Mouse (Mus musculus): ENCODE results near the gene Tmem132c.

Tmem132c gene

DNA sequence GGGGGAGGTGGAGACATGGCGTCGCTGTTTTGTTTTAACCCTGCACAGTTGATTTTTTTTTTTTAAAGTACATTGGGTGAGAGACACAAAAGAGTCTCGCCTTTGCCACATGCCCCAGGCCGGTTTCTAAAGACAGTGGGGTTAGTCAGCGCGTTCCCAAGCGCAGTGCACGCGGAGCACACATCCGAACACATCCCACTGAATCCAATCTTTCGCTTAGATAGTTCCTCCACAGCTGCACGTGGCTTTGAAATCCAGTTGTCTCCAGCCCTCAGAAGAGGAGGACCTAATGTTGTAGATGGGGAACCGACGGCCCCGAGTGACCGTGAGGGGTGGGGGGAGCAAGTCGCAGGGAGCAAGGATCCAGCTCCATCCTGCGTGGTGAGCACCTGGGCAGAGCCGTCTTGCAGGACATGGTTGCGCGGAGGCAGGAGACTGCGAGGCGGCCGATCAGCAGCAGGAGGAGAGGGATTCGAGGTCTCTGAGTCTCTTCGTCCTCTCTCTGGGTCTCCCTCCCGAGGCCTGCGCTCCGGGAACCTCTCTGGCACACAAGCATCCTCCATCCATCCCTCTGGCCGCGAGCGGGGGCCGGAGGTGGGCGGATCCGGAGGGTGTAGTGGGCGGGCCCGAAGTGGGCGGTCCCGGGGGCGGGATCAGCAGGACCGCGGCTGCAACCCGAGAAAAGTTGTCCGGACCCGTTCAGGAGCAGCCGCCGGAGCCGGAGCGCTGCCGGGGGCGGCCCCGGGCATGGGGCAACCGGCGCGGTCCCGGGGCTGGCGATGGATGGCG is at the start of gene Tmem132c:
TSS of gene Tmem132c (plus strand) at position 673 of the 789 bp plus-strand sequence.
- in situ Hi-C loops (cut with MboI, MseI): no loop called here

DNA sequence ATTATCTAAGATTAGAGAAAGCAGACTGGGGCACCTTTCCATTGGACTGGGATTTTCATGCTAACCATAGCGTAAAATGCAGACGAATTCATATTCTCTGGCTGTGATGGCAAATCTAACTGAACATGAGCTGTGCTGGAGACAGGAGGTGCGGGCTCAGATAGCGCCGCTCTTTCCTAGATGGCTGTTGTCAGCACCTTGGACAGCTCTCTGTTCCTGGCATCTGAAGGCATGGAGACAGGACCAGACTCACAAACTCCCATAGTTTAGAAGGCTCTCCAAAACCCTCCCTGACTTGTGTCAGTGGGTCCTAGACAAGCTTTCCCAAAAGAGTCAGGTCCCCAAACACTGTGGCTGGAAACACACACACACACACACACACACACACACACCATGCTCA is 49.7 kb upstream of the Tmem132c start:
- in situ Hi-C loops (cut with MboI, MseI): no loop called here

DNA sequence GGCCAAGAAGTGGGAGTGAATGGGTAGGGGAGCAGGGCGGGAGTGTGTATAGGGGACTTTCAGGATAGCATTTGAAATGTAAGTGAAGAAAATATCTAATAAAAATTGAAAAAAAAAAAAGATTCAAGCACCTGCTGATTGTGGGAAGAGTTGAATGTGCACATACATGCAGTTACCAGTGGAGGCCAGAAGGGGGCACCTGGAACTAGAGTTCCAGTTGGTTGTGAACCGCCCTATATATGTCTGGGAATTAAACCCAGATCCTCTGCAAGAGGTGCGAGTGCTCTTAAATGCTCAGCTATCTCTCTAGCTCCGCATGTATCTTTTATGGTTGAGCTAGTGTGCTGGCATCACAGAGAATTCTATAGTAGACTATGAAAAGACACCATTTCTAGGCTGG is 42.8 kb upstream of the Tmem132c start:
- in situ Hi-C loops (cut with MboI, MseI): no loop called here

GRCm38 (mm10) chr5:127204881-127205280 is 36.7 kb upstream of the Tmem132c start:
- in situ Hi-C loops (cut with MboI, MseI): no loop called here

- in situ Hi-C loops (cut with MboI, MseI): no loop called here
Measured at GRCm38 (mm10) chr5:127216389-127216788, 25.2 kb upstream of the Tmem132c start.

GRCm38 (mm10) chr5:127217725-127218124 is 23.9 kb upstream of the Tmem132c start:
- in situ Hi-C loops (cut with MboI, MseI): no loop called here

- in situ Hi-C loops (cut with MboI, MseI): no loop called here
Measured at GRCm38 (mm10) chr5:127227929-127228595, 13.5 kb upstream of the Tmem132c start.

DNA sequence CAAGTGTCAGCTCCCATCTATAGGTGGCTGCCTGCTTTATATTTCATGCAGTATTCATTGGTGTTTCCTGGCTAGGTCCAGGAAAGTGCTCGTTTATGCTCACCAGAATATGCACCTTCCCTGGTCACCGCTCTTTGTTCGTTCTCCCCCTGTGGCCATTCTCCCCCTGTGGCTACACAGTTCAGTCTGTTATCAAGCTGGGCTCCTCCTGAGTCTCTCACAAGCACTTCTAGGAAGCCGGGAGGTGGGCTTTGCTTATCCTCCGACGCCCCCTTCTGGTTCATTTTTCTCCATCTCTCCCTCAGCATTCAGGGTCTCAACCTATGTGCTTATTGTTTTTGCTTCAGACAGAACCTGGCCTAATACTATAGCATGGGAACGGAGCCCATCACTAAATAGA is 6.9 kb upstream of the Tmem132c start:
- in situ Hi-C loops (cut with MboI, MseI): no loop called here

DNA sequence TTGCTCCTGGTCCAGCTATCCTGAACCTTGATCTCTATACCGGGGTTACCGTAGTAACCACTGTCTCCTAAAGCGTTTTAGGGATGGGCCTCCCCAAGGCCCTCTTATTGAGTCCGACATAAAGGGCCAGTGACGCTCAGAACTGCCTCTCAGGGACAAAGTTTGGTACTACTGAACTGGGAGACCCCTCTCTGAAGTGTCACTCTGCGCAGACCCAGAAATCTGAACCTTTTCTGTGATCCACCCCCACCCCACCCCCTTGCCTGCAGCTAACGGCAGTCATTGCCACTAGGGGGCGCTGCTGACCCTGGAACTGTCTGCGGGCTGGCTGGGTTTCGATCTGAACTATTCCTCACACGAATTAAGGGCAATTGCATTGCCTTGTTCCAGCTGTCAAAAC is 6.4 kb upstream of the Tmem132c start:
- in situ Hi-C loops (cut with MboI, MseI): no loop called here

GRCm38 (mm10) chr5:127239706-127240105 is 1.9 kb upstream of the Tmem132c start:
- in situ Hi-C loops (cut with MboI, MseI): no loop called here

GRCm38 (mm10) chr5:127240646-127241045 is 962 bp upstream of the Tmem132c start:
- in situ Hi-C loops (cut with MboI, MseI): no loop called here

DNA sequence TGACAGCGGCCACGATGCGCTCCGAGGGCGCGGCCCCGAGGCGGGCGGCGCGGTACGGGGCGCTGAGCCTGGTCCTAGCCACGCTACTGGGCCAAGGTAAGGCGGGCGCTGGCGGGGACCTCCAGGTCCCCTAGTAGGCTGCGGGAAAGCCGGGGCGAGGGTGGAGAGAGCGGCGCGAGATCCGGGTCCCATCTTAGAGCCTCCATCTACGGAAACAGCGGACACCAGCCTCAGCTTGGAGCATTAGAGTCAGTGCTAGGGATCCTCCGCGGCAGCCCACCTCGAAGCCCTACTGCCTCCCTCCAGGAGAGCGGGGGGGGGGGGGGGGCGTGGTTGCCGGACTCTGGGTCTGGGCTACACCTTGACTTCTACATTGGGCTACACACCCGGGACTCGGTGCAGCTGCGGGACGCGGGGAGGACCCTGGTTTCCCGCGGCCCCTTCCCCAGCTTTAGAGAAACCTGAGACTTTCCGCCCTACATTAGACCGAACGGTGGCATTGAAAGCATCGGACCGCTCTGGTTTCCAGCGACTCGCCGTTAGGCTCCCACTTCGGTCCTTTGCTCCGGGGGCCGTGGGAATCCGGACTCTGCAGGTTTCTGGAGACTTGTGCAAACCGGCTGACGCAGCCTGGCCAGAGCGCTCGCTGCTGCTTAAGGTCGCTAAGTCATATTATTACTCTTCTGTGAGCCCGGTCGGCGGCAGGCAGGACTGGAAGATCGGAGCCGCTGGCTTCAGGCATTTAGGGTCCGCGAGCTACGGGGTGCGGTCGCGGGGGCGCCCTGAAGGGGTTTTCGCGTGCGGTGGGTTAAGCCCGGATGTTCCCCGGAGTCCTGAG is 536 bp downstream of the Tmem132c start:
- in situ Hi-C loops (cut with MboI, MseI): no loop called here

DNA sequence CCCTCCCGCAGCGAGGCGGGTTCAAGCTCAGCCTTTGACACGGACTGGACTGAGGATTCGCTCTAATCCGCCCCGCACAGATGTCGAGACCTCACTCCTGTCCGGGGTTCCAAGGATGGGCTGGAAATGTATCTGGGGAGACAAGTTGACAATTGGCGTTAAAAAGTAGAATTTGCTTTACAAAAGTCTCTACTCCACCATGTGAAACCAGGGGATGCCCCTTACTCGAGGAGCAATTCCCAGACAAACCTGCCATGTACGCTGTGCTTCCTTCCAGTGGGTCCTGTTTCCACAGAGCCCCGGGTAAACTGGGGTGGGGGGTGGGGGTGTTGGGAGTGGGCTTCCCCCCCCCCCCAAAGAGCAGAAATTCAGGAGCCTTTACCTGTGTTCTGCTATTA is 1.2 kb downstream of the Tmem132c start:
- in situ Hi-C loops (cut with MboI, MseI): no loop called here

DNA sequence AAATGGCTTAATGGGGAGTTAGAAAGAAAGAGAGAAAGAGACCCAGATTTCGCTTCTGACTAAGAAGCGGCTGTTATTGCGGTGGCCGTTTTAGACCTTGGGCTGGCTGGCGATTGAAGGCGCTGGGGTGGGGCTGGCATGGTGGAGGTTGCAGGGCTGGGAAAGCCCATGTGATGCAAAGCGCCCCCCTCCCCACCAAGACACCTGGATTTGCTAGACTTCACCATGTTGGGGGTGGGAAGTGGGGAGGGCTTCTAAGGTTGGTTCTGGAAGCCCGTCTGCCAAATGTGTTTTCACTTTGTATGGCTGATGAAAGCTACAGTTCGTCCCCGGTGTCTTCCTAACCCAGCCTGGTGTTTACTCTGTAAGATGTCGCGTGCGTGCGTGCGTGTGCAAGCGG is 1.6 kb downstream of the Tmem132c start:
- in situ Hi-C loops (cut with MboI, MseI): no loop called here

GRCm38 (mm10) chr5:127243611-127244010 is 2.0 kb downstream of the Tmem132c start:
- in situ Hi-C loops (cut with MboI, MseI): no loop called here

DNA sequence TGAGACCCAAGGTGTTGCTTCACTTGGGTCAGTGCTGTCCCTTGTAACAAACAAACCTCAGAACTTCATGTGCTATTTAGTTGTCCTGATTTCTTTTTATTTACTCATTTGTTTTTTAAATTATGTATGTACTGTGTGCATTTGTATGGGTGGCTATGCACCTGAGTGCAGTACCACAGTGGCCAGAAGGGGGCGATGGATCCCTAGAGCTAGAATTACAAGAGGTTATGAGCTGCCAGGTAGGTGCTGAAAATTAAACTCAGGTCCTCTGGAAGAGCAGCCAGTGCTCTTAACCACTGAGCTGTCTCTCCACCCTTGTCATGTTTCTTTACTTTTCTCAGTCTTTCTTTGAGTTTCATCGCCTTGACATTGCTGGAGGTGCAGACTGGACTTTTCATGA is 11.7 kb downstream of the Tmem132c start:
- in situ Hi-C loops (cut with MboI, MseI): no loop called here

DNA sequence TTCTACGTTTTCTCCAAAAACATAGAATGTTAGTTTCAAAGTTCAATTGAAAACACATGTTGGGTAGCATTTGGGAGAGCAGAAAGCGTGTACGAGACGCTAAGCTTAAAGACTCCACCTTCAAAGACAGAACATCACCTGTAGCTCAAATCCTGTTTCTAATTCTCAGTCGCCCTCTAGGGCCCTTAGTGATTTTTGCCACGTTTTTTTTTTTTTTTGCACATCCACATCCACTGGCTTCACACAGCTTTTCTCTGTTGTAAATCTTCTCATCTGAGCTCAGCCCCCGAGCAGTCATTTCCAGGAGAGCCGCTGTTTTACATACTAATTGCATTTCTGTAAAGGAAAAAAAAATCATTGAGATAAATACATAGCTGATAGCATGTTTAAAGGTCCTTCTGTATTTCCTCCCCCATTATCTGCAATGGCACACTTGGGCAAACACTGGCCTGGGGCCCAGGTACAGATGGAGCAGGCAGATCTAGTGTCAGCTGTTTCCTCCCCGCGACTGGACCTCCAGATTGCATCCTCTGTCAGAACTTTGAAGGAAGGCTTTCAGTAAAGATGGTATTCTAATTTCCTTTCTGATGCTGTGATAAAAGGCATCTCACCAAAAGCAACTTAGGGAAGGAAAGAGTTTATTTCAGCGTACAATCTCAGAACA is 15.5 kb downstream of the Tmem132c start:
- in situ Hi-C loops (cut with MboI, MseI): no loop called here

GRCm38 (mm10) chr5:127262136-127262535 is 20.5 kb downstream of the Tmem132c start:
- in situ Hi-C loops (cut with MboI, MseI): no loop called here

GRCm38 (mm10) chr5:127271145-127271544 is 29.5 kb downstream of the Tmem132c start:
- in situ Hi-C loops (cut with MboI, MseI): no loop called here

DNA sequence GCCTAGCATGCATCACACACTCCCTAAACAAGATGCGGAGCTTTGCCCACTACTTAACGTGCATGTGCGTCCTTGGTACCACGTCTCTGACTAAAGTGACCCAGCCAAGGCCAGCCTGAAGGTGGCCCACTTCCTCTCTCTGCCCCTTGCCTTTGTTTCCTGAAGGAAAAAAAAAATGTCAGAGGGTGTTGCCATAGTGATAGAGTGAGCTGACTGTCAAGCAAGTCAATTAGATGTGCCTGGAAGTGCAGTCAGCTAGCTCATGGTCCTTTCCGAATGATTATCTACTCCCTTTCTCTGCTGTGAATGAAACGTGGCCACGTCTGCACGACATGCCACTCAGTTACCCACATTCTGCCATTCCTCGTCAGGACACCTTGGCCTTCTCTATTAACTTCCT is 37.9 kb downstream of the Tmem132c start:
- in situ Hi-C loops (cut with MboI, MseI): no loop called here

GRCm38 (mm10) chr5:127281186-127281585 is 39.6 kb downstream of the Tmem132c start:
- in situ Hi-C loops (cut with MboI, MseI): no loop called here

Data from regulatory T cell (primary cell).